Mouse (Mus musculus) spleen, adult 2 months (tissue): ENCODE measurements around the gene Smndc1.

Source experiments
- CTCF ChIP-seq: fragments of 200-500 bp; IDR thresholded peaks from 2 replicates; pipeline ENCODE4 v1.5.1; 2011; ENCODE audit warnings: mild to moderate bottlenecking, inconsistent platforms; ENCODE audit not compliant: insufficient read depth, insufficient read length, insufficient replicate concordance; ENCODE audit errors: extremely low read depth
- POLR2A ChIP-seq: fragments of 200-500 bp; IDR thresholded peaks from 2 replicates; pipeline ENCODE4 v1.6.1; 2011; ENCODE audit warnings: low read depth, low read length, inconsistent platforms

DNA sequence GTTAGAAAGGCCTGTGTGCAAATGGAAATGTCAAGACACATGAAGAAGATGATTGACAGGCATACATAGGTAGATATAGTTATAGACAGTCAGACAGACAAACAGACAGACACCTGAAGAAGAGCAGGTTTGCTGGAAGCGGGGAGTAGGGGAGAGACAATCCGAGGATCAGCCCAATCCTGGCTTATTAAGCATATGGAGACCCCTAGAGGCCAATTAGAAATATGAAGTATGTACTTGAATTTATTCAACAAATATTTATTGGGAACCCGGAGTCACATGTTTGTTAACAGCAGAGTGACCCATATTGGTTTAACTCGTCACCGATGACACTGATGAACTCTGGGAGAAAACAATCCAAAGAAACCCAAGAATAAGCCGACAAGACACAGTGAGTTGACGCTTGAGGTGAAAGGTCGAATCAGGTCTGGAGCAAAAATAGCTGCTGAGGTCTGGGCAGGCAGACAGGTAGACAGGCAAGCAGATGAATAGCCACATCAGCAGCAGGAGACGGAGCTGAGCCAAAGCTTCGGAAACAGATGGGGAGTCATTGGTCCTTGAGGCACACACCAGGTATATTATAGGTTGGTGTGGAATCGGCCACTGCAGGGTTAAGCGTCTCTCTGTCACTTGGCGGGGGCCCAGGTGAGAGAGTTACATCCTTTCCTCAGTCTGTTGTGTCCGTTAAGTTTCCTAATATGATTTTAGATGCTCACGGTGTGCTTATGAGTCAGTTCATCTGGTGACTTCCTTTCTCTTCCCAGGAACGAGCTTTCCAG is 10.1 kb upstream of the Smndc1 start:
- TF ChIP-seq POLR2A (no peak), CTCF (no peak)
